Mouse (Mus musculus): ENCODE results near the gene Tmem30b.

DNA sequence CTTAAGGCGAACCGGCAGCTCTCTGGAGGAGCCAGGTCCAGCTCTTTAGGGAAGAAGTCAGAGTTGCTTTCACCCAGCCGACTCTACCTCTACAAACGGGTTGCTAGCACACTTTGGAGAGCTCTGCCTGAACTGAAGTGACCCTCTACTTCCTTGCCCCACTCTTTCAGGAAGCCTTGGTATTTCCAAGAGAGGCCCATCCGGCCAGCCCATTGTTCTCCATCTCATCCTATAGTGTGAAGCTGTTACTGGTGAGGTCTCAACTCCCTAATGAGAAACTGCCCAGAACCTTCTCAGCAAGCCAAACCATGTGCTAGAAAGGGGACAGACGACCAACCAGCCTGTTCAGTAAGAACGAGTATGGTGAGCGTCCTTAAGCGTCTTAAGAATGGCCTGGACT, 37.1 kb upstream of the Tmem30b start:
- no peak for TF ChIP-seq CHD2 (IDR thresholded peaks at IDR 0.05; ENCODE audit: low read depth, low read length)
- TF ChIP-seq ZNF384 (IDR thresholded peaks at IDR 0.05; ENCODE audit: low read depth, low read length), result no peak
- no peak for TF ChIP-seq MAFK (IDR thresholded peaks at IDR 0.05; ENCODE audit: insufficient read depth, low read depth, low read length)
